Mouse (Mus musculus) regulatory T cell (primary cell): Measurements from ENCODE around the gene Zc3h7b.

Experiments used
- in situ Hi-C: fragments of 300-600 bp; cut with MboI, MseI; formaldehyde crosslinking; loops from one replicate; pipeline ENCODE4 v1.15.1; 2025; ENCODE audit warnings: high pct_unique_total_duplicates

Gene Zc3h7b

GRCm38 (mm10) chr15:81792444-81792843, 47.6 kb downstream of the Zc3h7b start:
- in situ Hi-C loops: no loop called here

- in situ Hi-C loops: no loop called here
Measured at GRCm38 (mm10) chr15:81796228-81796627, 51.4 kb downstream of the Zc3h7b start.

- in situ Hi-C loops: no loop called here
Measured at GRCm38 (mm10) chr15:81797861-81798260, 53.0 kb downstream of the Zc3h7b start.

GRCm38 (mm10) chr15:81798421-81798820, 53.6 kb downstream of the Zc3h7b start:
- in situ Hi-C loops: no loop called here

GRCm38 (mm10) chr15:81800391-81800790, 55.5 kb downstream of the Zc3h7b start:
- in situ Hi-C loops: no loop called here

- in situ Hi-C loops: no loop called here
Measured at GRCm38 (mm10) chr15:81802001-81802890, 57.4 kb downstream of the Zc3h7b start, which contains the start of gene Tef. Gene Tef, plus strand, starts transcription at chr15:81802421.

GRCm38 (mm10) chr15:81802941-81803351, 58.1 kb downstream of the Zc3h7b start:
- in situ Hi-C loops: no loop called here

GRCm38 (mm10) chr15:81803425-81803951, 58.6 kb downstream of the Zc3h7b start:
- in situ Hi-C loops: no loop called here

- in situ Hi-C loops: no loop called here
Measured at GRCm38 (mm10) chr15:81804172-81804571, 59.3 kb downstream of the Zc3h7b start.

- in situ Hi-C loops: no loop called here
Measured at GRCm38 (mm10) chr15:81804883-81805282, 60.0 kb downstream of the Zc3h7b start.

- in situ Hi-C loops: no loop called here
Measured at GRCm38 (mm10) chr15:81805624-81806023, 60.8 kb downstream of the Zc3h7b start.

GRCm38 (mm10) chr15:81806621-81807404, 62.0 kb downstream of the Zc3h7b start:
- in situ Hi-C loops: no loop called here

- in situ Hi-C loops: no loop called here
Measured at GRCm38 (mm10) chr15:81808799-81809198, 63.9 kb downstream of the Zc3h7b start.

- in situ Hi-C loops: no loop called here
Measured at GRCm38 (mm10) chr15:81809550-81809949, 64.7 kb downstream of the Zc3h7b start.

GRCm38 (mm10) chr15:81810150-81810549, 65.3 kb downstream of the Zc3h7b start:
- in situ Hi-C loops: no loop called here

GRCm38 (mm10) chr15:81810671-81811598, 66.1 kb downstream of the Zc3h7b start:
- in situ Hi-C loops: no loop called here

GRCm38 (mm10) chr15:81811599-81811996, 66.7 kb downstream of the Zc3h7b start:
- in situ Hi-C loops: no loop called here

GRCm38 (mm10) chr15:81812287-81812686, 67.4 kb downstream of the Zc3h7b start:
- in situ Hi-C loops: no loop called here

- in situ Hi-C loops: no loop called here
Measured at GRCm38 (mm10) chr15:81812696-81813631, 68.1 kb downstream of the Zc3h7b start.
